Mouse (Mus musculus): ENCODE measurements around the gene Exd1.

DNA sequence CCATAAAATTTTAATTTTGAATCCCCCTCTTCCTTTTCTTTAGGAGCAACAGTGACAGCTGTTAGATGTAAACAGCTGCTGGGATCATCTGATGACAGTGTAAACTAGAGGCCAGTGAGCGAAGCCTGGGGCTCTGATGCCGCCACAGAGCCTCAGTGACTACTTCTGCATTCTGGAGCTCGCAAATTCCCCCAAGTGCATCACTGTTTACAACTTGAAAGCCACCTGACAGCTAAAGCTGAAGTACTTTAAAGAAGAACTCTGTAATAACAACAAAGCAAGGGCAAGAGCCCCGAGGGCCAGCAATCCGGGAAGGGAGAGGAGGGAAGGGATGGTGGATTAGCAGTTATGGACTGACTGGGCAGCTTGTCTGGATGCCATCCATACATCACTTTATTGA lies 30.6 kb downstream of the Exd1 start:
- TF ChIP-seq CTCF (IDR thresholded peaks at IDR 0.05; ENCODE audit: borderline replicate concordance, insufficient read depth, low read length): no peak
- TF ChIP-seq POLR2A (IDR thresholded peaks at IDR 0.05; ENCODE audit: low read depth, low read length): no peak
